Mouse (Mus musculus) intestine, postnatal 0 days (tissue): ENCODE data around the gene Prrc2a. TPM values are rescaled to one million over a fixed set of nuclear protein-coding genes. Genes with fewer than 3 reads are reported as not detected.
"Not testable (repeated sequence)": the region's sequence is repeated elsewhere in the genome, so short reads cannot be mapped to it uniquely, and the experiment has no call there.

Experiments used
- ATAC-seq: fragments of 200-750 bp; cut with Nextera tagmentation; 2 replicates; pipeline ENCODE4 v1.8.0; 2017; ENCODE audit warnings: mild to moderate bottlenecking, moderate TSS enrichment, moderate library complexity
- H3K27ac ChIP-seq: fragments of 300-500 bp; sonication (generic); 2 replicates; pipeline ENCODE4 v1.5.1; 2014; ENCODE audit warnings: mild to moderate bottlenecking, low read depth, low read length, moderate library complexity
- H3K27me3 ChIP-seq: fragments of 300-500 bp; sonication (generic); replicated peaks from 2 replicates; pipeline ENCODE4 v1.6.1; 2014; ENCODE audit warnings: low read length, mixed read lengths; ENCODE audit not compliant: control insufficient read depth, insufficient read depth
- H3K36me3 ChIP-seq: fragments of 300-500 bp; sonication (generic); 2 replicates; pipeline ENCODE4 v1.6.1; 2014; ENCODE audit warnings: mild to moderate bottlenecking, moderate library complexity; ENCODE audit not compliant: control insufficient read depth, insufficient read depth
- H3K4me1 ChIP-seq: fragments of 300-500 bp; sonication (generic); replicated peaks from 2 replicates; pipeline ENCODE4 v1.6.1; 2014; ENCODE audit warnings: antibody characterized with exemption, low read length, mixed read lengths; ENCODE audit not compliant: control insufficient read depth, insufficient read depth
- H3K4me2 ChIP-seq: fragments of 300-500 bp; sonication (generic); replicated peaks from 2 replicates; pipeline ENCODE4 v1.6.1; 2014; ENCODE audit warnings: low read depth, mild to moderate bottlenecking, moderate library complexity
- H3K4me3 ChIP-seq: fragments of 300-500 bp; sonication (generic); 2 replicates; pipeline ENCODE4 v1.5.1; 2014; ENCODE audit warnings: low read depth, low read length
- H3K9ac ChIP-seq: fragments of 300-500 bp; sonication (generic); 2 replicates; pipeline ENCODE4 v1.6.1; 2014; ENCODE audit warnings: mild to moderate bottlenecking, low read depth, low read length
- H3K9me3 ChIP-seq: fragments of 300-500 bp; sonication (generic); 2 replicates; pipeline ENCODE4 v1.6.1; 2016; ENCODE audit warnings: mixed run types; ENCODE audit not compliant: control insufficient read depth
- CTCF ChIP-seq: sonication (generic); IDR thresholded peaks from 2 replicates; pipeline ENCODE4 v1.5.1; 2016; ENCODE audit warnings: low read depth, mild to moderate bottlenecking, control low read depth, antibody characterized with exemption, moderate library complexity
- WGBS: fragments of 180-500 bp; shearing (Covaris S2); extraction: QIAGEN DNeasy Blood & Tissue Kit; methylation state at CpG from one replicate; pipeline ENCODE4 v1.1.7; 2014; 5-methylcytosine and 5-hydroxymethylcytosine counted together
- polyA plus RNA-seq: library from polyadenylated mRNA; unstranded; fragments of >200 nt; fragmentation: Nextera tagmentation; extraction: Ambion mirVana; gene quantifications from 2 replicates; pipeline ENCODE4 v1.2.1, GENCODE M21; 2015

The Prrc2a gene
- polyA plus RNA-seq, 1 experiment from 2014 or later = 40.0 TPM

DNA sequence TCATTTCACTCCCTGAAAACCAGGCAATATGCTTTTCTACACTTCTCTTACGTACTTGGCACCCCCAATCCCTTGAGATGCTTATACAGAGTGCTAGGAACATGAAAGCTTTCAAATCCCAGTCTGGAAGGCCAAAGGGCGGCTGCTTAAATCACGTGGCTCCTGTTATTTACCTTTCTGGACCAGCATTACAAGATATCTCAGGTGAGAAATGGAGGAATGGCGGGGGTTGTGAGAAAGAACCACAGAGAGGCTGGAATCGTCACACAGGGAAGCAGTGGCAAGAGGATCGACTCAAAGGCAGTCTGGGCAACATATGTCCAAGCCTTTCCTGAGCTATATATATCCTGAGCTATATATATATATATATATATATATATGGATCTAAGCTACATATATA, 39.1 kb downstream of the Prrc2a start:
- Histone ChIP-seq H3K9ac (peak overlapping the region; percentile 78), H3K4me3 (peak overlapping the region; percentile 60), H3K36me3 (peaks cover 26% of the 10 kb centered on the region; the same call in 1 of the 2 replicates), H3K9me3 (no peaks in the 10 kb centered on the region), H3K27me3 (no peaks in the 10 kb centered on the region), H3K4me2 (peak overlapping the region; percentile 84), H3K27ac (peak overlapping the region; percentile 91), H3K4me1 (peaks cover 6% of the 10 kb centered on the region; the same call in 1 of the 2 replicates)
- no peak for TF ChIP-seq CTCF
- peak; percentile 3; the same call in 1 of the 2 replicates for ATAC-seq
- 9% methylated on average over 6 of the region's 6 CpGs for WGBS

DNA sequence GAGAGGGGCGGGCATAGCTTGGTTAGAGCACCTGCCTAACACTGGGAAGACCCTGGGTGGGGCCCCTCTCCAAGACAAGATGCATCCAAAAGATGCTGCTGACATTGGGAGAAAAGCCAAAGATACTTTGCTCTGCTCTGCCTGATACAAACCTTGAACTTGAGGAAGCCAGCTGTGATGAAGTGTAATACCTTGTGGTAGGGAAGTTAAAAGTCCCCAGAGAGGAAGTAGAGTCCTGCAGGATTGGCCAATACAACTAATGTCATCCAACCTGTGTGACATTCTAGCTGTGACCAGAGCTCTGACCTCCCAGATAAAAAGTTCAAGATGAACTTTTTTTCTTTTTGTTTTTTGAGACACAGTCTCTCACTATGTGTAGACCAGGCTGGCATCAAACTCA, 39.6 kb downstream of the Prrc2a start:
- H3K27ac ChIP-seq = peak overlapping the region; percentile 91
- H3K4me3 ChIP-seq = no peak overlapping the region
- peak overlapping the region; percentile 84 for H3K4me2 ChIP-seq
- no peaks in the 10 kb centered on the region for H3K9me3 ChIP-seq
- no peak for TF ChIP-seq CTCF
- 96% methylated on average over 1 of the region's 1 CpGs for WGBS
- H3K9ac ChIP-seq = peak overlapping the region; percentile 78; the same call in 1 of the 2 replicates
- H3K36me3 ChIP-seq = peaks cover 25% of the 10 kb centered on the region; the same call in 1 of the 2 replicates
- H3K4me1 ChIP-seq = peaks cover 6% of the 10 kb centered on the region; the same call in 1 of the 2 replicates
- H3K27me3 ChIP-seq = no peaks in the 10 kb centered on the region
- no peak for ATAC-seq

DNA sequence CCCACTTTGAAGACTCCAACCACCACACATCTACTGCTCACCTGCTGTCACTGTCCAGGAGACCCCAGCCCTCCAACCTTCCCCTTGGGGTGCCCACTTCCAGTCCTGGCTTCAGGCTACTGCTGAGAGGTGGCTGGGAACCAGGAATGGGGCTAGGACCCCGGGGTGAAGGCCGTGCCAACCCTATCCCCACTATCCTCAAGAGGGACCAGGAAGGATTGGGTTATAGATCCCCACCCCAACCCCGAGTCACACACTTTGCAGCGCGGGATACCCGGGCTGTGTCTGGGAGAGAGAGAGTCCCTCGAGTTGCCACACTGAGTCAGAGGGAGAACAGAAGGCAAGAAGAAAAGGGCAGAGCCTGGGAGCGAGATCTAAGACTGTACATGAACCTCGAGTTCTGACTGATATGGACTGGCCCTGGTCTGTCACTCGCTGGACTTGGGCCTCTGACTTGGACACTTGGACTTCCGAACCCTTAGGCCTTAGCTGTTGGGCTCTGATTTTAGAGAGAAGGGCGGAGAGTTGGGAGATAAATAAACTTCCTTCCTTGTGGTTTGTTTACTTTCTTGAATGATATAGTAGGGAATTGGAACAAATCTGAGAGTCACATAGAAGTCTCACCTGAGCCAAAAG, 40.3 kb downstream of the Prrc2a start:
- peak overlapping the region; percentile 91 for H3K27ac ChIP-seq
- not testable (repeated sequence) for H3K27me3 ChIP-seq, H3K9ac ChIP-seq

DNA sequence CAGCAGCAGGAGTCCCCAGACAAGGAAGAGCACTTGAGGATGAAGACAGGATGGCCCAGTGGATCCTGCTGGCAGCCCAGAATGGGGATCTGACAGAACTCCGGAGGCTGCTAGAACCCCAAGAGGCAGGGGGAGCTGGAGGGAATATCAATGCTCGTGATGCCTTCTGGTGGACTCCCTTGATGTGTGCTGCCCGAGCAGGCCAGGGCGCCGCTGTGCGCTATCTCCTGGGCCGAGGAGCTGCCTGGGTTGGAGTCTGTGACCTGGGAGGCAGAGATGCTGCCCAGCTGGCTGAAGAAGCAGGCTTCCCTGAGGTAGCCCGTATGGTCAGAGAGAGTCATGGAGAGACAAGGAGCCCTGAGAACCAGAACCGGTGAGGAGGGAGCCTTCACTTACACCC, 41.4 kb downstream of the Prrc2a start:
- not testable (repeated sequence) for ATAC-seq
- 91% methylated on average over 9 of the region's 9 CpGs for WGBS

More for the DNA sequence above, 40.3 kb downstream of the Prrc2a start:
- not testable (repeated sequence) for H3K9me3 ChIP-seq, H3K4me2 ChIP-seq, H3K4me1 ChIP-seq, H3K4me3 ChIP-seq
- peaks cover 23% of the 10 kb centered on the region; the same call in 1 of the 2 replicates for H3K36me3 ChIP-seq
- 64% methylated on average over 12 of the region's 12 CpGs for WGBS
- peak; percentile 42 for ATAC-seq

DNA sequence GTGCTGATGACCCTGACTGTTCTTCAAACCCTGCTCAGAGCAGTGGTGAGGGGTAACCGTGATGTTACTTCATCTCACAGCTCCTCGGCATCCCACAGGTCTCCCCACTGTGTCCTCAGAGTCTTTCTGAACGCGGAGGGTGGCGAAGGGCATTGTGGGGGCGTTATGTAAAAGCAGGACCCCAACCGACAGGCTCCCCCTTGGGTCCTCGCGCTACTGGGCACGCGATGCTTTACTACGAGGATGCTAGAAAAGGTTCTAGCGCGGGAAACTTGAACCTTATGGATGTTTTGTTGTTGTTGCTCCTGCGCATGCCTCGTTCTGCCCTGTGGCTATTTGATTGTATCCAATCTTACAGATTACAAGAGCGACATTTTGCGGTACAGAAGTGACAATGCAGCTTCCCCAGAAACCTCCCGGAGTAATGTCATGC, 42.8 kb downstream of the Prrc2a start, which contains the start of gene Csnk2b:
Csnk2b (minus strand) TSS at position 183 of the 433 bp plus-strand sequence.
- H3K4me3 ChIP-seq = peak within 1 kb of the TSS; percentile 86

More for the DNA sequence above, 41.4 kb downstream of the Prrc2a start:
- not testable (repeated sequence) for H3K4me2 ChIP-seq, H3K27me3 ChIP-seq, H3K4me1 ChIP-seq, H3K9ac ChIP-seq, H3K4me3 ChIP-seq, H3K9me3 ChIP-seq, H3K27ac ChIP-seq
- peaks cover 22% of the 10 kb centered on the region; the same call in 1 of the 2 replicates for H3K36me3 ChIP-seq

DNA sequence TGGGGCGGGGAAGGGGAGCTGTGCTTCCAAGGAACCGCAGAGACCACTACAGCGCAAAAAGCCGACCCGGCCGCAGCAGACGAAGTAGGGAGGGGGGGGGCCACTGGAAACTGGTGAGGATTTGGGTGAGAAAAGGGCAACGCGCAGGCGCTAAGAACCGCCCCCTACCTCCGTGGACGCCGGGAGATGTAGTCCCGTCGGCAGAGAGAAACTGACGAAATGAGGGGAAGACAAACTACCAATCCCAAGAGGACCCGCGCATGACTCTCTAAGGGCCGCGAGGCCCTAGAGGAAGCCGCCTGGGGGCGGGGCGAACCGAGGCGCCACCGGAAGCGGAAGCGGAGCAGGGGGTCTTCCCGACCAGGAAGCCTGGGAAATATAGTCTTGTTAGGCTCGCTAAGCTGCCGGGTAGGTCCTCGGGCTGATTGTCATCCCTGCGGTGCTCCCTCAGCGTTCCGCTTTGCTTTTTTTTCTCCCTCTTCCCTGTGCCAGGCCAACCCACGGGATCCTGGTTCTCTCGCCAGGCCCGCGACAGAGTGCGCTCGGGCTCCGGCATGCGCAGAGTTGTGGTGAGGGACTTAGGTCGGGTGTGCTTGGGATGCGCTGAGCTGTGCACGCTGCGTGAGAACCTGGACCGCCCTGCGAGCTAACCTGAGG, 43.4 kb downstream of the Prrc2a start, which contains the start of gene Gpank1:
Gpank1 (plus strand) TSS at position 313 of the 657 bp plus-strand sequence.
- Histone ChIP-seq H3K4me1 (peaks cover 6% of the 10 kb centered on the region; the same call in 1 of the 2 replicates), H3K9me3 (no peaks in the 10 kb centered on the region), H3K9ac (peak within 1 kb of the TSS; percentile 84), H3K27me3 (no peaks in the 10 kb centered on the region), H3K4me3 (peak within 1 kb of the TSS; percentile 86), H3K27ac (peak within 1 kb of the TSS; percentile 89), H3K4me2 (peak within 1 kb of the TSS; percentile 92), H3K36me3 (peaks cover 29% of the 10 kb centered on the region)
- 0% methylated on average over 50 of the region's 50 CpGs for WGBS
- TF ChIP-seq CTCF = no peak
- peak; percentile 86 for ATAC-seq

More for the DNA sequence above, 42.8 kb downstream of the Prrc2a start, which contains the start of gene Csnk2b:
- H3K9ac ChIP-seq = peak within 1 kb of the TSS; percentile 84
- H3K4me2 ChIP-seq = peak within 1 kb of the TSS; percentile 92
- H3K4me1 ChIP-seq = peaks cover 6% of the 10 kb centered on the region; the same call in 1 of the 2 replicates
- no peaks in the 10 kb centered on the region for H3K9me3 ChIP-seq
- TF ChIP-seq CTCF = peak; percentile 62
- peak within 1 kb of the TSS; percentile 89 for H3K27ac ChIP-seq
- peaks cover 25% of the 10 kb centered on the region for H3K36me3 ChIP-seq
- no peak for ATAC-seq
- under 1% methylated on average over 19 of the region's 19 CpGs for WGBS
- no peaks in the 10 kb centered on the region for H3K27me3 ChIP-seq
